Mouse (Mus musculus) yolk sac, embryonic 10.5 days (tissue): ENCODE data around the gene Lrrn4cl.
"Not testable (repeated sequence)": the region's sequence is repeated elsewhere in the genome, so short reads cannot be mapped to it uniquely, and the experiment has no call there.

Source experiments
- DNase-seq: peaks from one replicate; pipeline ENCODE4 v3.0.0-alpha.2; 2017; ENCODE audit warnings: low spot score

The Lrrn4cl gene

GRCm38 (mm10) chr19:8850402-8850901, at the start of gene Lrrn4cl:
Lrrn4cl (plus strand) TSS chr19:8850768.
- peak; percentile 77 for DNase-seq

DNA sequence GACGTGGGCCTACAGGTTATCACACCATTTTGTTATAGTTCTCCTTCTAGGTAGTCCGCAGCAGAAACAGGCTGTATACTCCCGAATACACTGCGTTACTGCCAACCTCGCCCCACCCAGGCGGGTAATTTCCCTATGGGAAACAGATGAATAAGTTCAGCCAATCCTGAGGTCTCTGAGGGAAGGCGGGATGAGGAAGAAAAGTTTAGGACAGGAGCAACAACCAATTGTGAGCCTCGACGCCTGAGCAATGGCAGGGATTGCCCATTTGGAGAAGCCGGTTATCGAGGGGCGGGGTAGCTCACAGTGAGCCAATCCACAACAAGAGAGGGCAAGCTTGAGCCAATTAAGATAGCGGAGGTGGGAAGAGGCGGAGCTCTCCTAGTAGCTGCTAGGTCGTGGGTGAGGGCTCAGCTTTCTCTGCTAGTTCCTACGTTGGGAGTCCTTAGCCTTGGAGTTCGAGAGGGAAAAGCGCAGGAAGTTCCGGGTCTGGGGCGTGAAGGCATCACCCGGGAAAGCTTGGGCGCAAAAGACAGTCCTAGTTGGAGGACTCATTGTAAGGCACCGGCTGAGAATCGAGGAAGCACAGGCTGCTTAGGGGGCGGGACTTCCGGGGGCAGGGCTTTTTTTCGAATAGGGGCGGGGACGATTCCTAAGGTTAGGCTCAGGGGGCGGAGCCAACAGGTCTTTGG, 48.3 kb upstream of the Lrrn4cl start, which contains the start of gene Zbtb3:
Gene Zbtb3 (plus strand): TSS at position 426 of the 692 bp plus-strand sequence.
- peak; percentile 98 for DNase-seq

DNA sequence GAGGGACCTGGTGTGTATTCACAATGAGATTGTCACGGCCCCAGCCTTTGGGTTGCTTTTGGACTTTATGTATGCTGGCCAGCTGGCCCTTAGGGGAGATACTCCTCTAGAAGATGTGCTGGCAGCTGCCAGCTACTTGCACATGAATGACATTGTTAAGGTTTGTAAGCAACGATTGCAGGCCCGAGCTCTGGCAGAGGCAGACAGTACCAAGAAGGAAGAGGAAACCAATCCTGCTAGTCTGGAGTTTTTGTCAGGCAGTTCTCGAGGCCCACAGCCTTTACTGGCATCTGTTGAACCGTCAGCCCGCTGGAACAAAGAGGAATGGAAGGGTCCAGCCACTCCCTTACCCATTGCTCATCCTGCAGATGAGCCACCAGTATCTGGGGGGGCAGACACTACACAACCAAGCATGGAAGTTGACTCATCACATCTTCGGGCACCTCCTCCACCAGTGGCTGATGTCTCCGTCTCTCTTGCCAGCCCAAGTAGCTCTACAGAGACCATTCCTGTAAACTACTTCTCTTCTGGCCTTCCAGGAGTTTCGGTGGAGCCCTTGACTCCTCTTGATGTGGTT, 47.3 kb upstream of the Lrrn4cl start:
- DNase-seq, result no peak

DNA sequence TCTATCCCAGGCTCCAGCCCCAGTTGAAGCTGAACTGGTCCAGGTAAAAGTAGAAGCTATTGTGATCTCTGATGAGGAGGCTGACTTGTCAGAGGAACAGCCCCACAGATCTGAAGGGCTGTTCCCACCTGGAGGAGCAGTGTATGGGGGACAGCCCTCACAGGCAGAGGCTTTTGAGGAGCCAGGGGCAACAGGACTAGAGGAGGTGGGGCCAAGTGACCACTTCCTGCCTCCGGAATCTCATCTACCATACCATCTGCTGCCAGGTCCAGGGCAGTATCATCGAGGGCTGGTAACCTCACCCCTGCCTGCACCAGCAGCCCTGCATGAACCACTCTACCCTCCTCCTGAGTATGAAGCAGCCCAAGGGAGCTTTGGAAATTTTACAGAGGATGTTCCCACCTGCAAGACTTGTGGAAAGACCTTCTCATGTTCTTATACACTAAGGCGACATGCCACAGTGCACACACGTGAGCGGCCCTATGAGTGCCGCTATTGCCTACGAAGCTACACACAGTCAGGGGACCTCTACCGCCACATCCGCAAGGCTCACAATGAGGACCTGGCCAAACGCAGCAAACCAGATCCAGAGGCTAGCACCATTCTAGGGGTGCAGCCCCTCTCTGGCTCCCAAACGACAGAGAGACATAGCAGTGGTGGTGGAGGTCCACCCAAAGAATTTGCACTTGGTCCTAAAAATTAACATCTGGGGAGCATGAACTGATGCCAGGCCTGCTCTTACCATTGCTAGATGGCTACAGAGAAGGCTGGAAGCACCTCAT, 46.5 kb upstream of the Lrrn4cl start:
- no peak for DNase-seq

GRCm38 (mm10) chr19:8806810-8807209, 43.8 kb upstream of the Lrrn4cl start:
- no peak for DNase-seq

GRCm38 (mm10) chr19:8815812-8816211, 34.8 kb upstream of the Lrrn4cl start:
- no peak for DNase-seq

- no peak for DNase-seq
Observed at GRCm38 (mm10) chr19:8817001-8817400, 33.6 kb upstream of the Lrrn4cl start.

- DNase-seq, result no peak
Observed at GRCm38 (mm10) chr19:8818301-8818798, 32.2 kb upstream of the Lrrn4cl start.

DNA sequence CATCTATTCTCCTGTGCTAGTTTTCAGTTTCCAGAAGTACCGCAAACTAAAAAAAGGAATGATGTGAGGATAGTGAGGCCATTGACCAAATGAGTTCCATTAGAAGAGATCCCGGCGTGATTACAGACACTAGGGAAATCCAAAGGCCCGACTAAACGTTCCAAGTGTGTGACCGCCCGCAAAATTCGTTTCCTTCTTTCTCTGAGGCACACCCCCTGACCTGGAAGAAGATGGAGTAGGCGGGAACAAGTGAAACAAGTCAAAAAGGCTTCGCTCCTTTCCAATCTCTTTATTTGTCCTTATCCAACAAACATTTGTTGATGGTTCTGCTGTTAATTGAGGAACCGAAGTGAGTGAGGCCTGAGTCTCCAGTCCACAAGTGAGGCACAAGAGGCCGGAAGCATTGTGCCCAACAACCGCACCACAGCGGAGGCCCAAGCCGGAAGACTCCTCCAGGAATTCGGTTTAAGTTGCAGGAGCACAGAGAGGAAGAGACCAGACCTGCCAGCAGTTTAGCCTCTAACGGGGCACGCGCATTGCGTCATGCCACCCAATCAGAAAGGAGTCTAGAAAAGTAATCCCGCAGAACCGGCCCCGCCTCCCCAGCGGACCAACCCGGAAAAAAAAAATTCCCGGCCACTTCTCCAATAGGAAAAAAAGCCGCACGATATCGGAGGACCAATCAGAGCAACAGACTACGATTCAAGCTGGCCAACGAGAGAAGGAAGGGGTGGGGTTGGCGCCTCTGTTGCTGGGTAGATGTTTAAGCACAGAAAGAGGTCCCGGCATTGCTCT, 31.6 kb upstream of the Lrrn4cl start, which contains the start of gene Ttc9c:
Gene Ttc9c (minus strand): TSS at position 533 of the 795 bp plus-strand sequence.
- peak; percentile 99 for DNase-seq

DNA sequence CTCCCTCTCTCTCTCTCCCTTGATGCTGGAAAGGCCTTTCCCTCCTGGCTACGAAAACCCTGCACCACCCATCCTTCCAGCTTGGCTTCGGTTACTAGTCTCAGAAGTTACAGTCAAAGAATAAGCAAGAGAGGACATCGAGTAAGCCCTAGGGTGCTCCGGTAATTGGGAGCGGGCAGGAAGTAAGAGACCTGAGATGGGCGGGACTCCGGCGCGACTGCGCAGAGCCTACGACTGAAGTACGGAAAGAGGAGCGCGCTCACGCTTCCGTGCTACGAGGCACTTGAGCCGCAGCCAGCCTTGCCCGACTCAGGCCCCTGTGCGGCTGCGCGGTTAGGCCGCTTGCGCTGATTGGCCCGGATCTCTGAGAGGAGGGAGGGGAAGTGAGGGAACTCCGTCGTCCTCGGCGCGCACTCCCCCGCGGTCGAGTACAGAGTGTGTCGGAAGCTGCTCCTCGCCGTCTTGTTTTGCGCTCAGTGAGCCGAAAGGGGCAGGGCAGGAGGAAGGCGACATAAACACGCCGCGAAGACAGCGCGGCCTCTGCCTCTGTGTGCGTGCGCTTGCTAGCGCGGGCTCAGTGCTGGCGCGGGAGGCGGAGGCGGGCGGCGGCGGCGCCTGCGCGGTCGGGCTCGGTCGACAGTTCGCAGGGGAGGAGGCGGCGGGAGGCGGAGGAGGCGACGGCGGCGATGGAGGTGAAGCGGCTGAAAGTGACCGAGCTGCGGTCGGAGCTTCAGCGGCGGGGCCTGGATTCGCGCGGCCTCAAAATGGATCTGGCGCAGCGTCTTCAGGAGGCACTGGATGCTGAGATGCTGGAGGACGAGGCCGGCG, 30.8 kb upstream of the Lrrn4cl start, which contains the start of gene Hnrnpul2:
Gene Hnrnpul2 (plus strand): TSS at position 415 of the 828 bp plus-strand sequence.
- DNase-seq, result peak; percentile 99

DNA sequence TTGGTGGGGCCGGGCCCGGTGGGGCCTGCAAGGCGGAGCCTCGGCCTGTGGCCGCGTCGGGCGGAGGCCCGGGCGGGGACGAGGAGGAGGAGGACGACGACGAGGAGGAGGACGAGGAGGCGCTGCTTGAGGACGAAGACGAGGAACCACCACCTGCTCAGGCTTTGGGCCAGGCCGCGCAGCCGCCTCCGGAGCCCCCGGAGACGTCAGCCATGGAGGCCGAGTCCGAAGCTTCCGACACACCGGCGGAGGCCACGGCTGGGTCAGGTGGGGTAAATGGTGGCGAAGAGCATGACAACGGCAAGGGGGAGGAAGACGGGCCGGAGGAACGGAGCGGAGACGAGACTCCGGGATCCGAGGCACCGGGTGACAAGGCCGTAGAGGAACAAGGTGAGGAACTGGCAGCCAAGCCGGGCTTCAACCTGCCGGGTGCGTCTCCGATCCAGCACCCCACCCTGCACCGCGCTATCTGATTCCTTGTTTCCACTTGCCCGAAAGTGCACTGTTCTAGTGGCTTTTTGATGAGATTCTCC, 30.1 kb upstream of the Lrrn4cl start:
- DNase-seq, result peak; percentile 36

DNA sequence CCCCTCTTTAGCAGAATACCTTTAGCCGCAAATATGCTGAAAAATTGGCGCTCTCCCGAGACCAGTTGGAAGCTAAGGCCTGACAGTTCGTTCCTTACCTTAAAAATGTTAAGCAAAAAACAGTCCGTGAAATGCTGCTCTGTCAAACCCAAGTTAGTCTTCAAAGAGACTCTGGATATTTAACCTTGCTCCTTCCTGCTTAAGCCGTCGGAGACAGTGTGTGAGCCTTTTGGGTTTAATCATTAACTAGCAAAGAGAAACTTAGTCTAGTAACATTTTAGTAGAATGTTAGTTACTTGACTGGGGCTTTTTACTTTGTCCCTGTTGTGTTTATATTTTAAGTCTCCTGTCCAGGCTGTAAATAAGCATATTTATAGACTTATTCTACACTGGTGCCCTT, 29.4 kb upstream of the Lrrn4cl start:
- DNase-seq, result peak; percentile 42

DNA sequence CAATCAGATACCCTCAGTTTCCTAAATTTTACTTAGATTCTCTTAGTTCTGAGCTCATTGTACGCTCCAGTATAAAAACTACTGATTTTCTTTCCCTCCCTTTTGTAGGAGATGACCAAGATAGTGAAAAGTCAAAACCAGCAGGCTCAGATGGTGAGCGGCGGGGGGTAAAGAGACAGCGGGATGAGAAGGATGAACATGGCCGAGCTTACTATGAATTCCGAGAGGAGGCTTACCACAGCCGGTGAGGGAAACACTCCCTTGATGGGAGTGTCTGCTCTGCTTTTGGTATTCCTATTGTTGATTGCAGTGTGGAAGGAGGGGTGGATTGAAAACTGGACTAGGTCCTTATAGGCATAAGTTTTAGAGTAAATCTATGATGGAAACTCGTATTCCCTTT, 27.9 kb upstream of the Lrrn4cl start:
- DNase-seq, result no peak

DNA sequence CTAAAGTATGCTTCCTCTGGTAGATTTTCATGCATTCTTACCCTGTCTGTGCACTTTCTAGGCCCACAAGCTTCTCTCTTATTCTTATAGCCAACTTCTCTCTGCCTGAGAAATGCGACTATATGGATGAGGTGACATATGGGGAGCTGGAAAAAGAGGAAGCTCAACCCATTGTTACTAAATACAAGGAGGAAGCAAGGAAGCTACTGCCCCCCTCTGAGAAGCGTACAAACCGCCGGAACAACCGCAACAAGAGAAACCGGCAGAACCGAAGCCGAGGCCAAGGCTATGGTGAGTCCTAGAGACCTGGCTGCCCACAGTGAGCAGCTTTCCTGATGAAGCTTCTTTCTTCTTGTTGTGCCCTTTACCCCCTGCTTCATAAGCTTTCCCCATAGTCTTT, 20.9 kb upstream of the Lrrn4cl start, which contains the start of gene AC129217.1:
Gene AC129217.1 (plus strand): TSS at position 114 of the 400 bp plus-strand sequence.
- DNase-seq, result no peak

DNA sequence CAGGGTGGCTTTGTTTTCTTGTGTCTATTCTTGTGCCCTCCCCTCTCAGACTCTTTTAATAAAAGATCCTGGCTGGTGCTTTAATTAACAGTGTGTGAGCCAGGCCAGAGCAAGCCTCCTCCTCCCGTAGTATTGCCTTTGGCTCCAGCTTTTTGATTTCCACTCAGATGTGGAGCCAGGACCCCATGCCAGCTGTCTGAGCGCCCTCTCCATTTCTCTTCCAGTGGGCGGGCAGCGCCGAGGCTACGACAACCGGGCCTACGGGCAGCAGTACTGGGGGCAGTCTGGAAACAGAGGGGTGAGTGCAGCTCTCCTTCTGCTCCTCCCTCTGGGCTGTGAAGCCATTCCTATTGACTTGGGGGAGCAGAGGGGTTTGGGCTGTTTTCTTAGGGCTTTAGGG, 19.9 kb upstream of the Lrrn4cl start:
- DNase-seq, result no peak

DNA sequence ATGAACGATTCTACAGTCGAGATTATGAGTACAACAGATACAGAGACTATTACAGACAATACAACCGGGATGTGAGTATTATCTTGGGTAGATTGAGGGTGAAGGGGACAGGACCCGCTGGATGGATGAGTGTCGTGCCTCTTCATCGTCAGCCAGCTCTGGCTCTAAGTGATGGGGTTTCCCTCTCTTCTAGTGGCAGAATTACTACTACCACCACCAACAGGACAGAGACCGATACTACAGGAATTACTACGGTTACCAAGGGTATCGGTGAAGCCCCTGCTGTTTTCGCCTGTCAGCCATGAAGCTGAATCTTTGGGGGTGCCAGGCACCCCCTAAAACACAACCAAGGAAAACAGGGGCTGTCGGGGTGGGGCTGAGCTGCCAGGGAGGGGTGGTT, 19.3 kb upstream of the Lrrn4cl start:
- no peak for DNase-seq

- no peak for DNase-seq
Observed at GRCm38 (mm10) chr19:8832971-8833370, 17.6 kb upstream of the Lrrn4cl start.

- DNase-seq, result not testable (repeated sequence)
Observed at GRCm38 (mm10) chr19:8836327-8836726, 14.2 kb upstream of the Lrrn4cl start.

DNA sequence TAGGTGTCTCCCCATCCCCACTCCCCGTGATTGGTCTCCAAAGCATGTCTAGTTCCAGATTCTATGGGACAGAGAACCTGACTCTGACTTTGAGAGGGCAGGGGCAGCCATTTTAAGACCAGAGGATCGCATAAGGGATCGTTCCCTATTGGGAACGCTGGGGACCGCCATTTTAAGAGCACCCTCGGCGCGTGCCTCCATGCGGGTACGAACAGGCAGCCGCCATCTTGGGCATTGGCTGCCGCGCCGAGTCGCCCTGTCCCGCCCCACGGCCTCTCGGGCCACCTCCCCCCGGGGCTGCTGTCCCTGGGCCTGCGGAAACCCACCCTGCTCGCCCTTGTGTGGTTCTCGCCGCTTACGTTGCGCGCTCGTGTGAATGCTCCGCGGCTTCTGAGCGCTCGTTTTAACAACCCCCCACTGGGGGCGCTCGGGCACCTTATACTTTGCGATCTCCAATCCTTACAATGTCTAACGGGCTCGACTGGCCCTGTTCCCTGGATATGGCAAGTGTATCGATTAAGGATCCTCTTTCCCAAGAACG, 13.2 kb upstream of the Lrrn4cl start, which contains the start of gene Bscl2:
Gene Bscl2 (plus strand): TSS at position 217 of the 541 bp plus-strand sequence.
- peak; percentile 89 for DNase-seq
